Mouse (Mus musculus) limb, embryonic 13.5 days (tissue): ENCODE results near the gene Nup35. TPM values are rescaled to one million over a fixed set of nuclear protein-coding genes. Genes with fewer than 3 reads are reported as not detected.
A peak's percentile ranks its signal among the peaks of the same experiment; 100 is the strongest.

ENCODE experiments used
- ATAC-seq: fragments of 200-750 bp; cut with Nextera tagmentation; 2 replicates; pipeline ENCODE4 v1.8.0; 2017; ENCODE audit warnings: low read depth, moderate number of reproducible peaks, moderate TSS enrichment; ENCODE audit not compliant: low FRiP score
- H3K27ac ChIP-seq: fragments of 300-500 bp; sonication (generic); 2 replicates; pipeline ENCODE4 v1.5.1; 2015; ENCODE audit warnings: inconsistent platforms, mild to moderate bottlenecking, moderate library complexity
- H3K27me3 ChIP-seq: fragments of 300-500 bp; sonication (generic); 2 replicates; pipeline ENCODE4 v1.6.1; 2015; ENCODE audit warnings: mild to moderate bottlenecking, inconsistent platforms
- H3K36me3 ChIP-seq: fragments of 300-500 bp; sonication (generic); 2 replicates; pipeline ENCODE4 v1.6.1; 2015; ENCODE audit warnings: inconsistent platforms, mild to moderate bottlenecking, moderate library complexity
- H3K4me1 ChIP-seq: fragments of 300-500 bp; sonication (generic); 2 replicates; pipeline ENCODE4 v1.6.1; 2015; ENCODE audit warnings: inconsistent platforms
- H3K4me2 ChIP-seq: fragments of 300-500 bp; sonication (generic); replicated peaks from 2 replicates; pipeline ENCODE4 v1.6.1; 2015; ENCODE audit warnings: inconsistent platforms, mild to moderate bottlenecking, moderate library complexity
- H3K4me3 ChIP-seq: fragments of 300-500 bp; sonication (generic); 2 replicates; pipeline ENCODE4 v1.5.1; 2015; ENCODE audit warnings: moderate library complexity, mild to moderate bottlenecking, inconsistent platforms
- H3K9ac ChIP-seq: fragments of 300-500 bp; sonication (generic); 2 replicates; pipeline ENCODE4 v1.6.1; 2015; ENCODE audit warnings: mild to moderate bottlenecking, inconsistent platforms
- H3K9me3 ChIP-seq: fragments of 300-500 bp; sonication (generic); 2 replicates; pipeline ENCODE4 v1.6.1; 2016; ENCODE audit warnings: inconsistent platforms
- WGBS: fragments of 180-500 bp; shearing (Covaris S2); methylation state at CpG from one replicate; pipeline ENCODE4 v1.1.7; 2015; 5-methylcytosine and 5-hydroxymethylcytosine counted together
- polyA plus RNA-seq: library from polyadenylated mRNA; unstranded; fragments of >200 nt; fragmentation: Nextera tagmentation; extraction: Ambion mirVana; gene quantifications from 2 replicates; pipeline ENCODE4 v1.2.1, GENCODE M21; 2015

The Nup35 gene
- polyA plus RNA-seq, 1 experiment from 2014 or later, result 51.8 TPM

- Histone ChIP-seq H3K36me3 (no peaks in the 10 kb centered on the region), H3K9ac (no peak overlapping the region), H3K27me3 (no peaks in the 10 kb centered on the region), H3K9me3 (no peaks in the 10 kb centered on the region), H3K4me2 (no peak overlapping the region), H3K4me3 (no peak overlapping the region), H3K4me1 (0 out of 2 replicates have a peak, but pooled peaks cover 6% of the 10 kb centered on the region), H3K27ac (no peak overlapping the region)
- ATAC-seq, result no peak
Observed at GRCm38 (mm10) chr2:80600611-80601010, 16.4 kb upstream of the Nup35 start.

GRCm38 (mm10) chr2:80602756-80603155 lies 14.3 kb upstream of the Nup35 start:
- 89% methylated on average over 13 of the region's 13 CpGs for WGBS
- ATAC-seq, result no peak
- no peak overlapping the region for H3K9ac ChIP-seq
- no peak overlapping the region for H3K4me2 ChIP-seq
- no peak overlapping the region for H3K27ac ChIP-seq
- H3K4me1 ChIP-seq, result 0 out of 2 replicates have a peak, but pooled peaks cover 6% of the 10 kb centered on the region
- no peaks in the 10 kb centered on the region for H3K9me3 ChIP-seq
- H3K4me3 ChIP-seq, result no peak overlapping the region
- H3K36me3 ChIP-seq, result no peaks in the 10 kb centered on the region
- no peaks in the 10 kb centered on the region for H3K27me3 ChIP-seq

GRCm38 (mm10) chr2:80603771-80604426 lies 13.1 kb upstream of the Nup35 start:
- 67% methylated on average over 19 of the region's 19 CpGs for WGBS
- no peaks in the 10 kb centered on the region for H3K9me3 ChIP-seq

GRCm38 (mm10) chr2:80612286-80612685 lies 4.8 kb upstream of the Nup35 start:
- H3K27me3 ChIP-seq, result no peaks in the 10 kb centered on the region

More at GRCm38 (mm10) chr2:80603771-80604426, 13.1 kb upstream of the Nup35 start:
- Histone ChIP-seq H3K4me2 (no peak overlapping the region), H3K36me3 (no peaks in the 10 kb centered on the region), H3K4me3 (no peak overlapping the region), H3K27ac (no peak overlapping the region), H3K9ac (no peak overlapping the region), H3K27me3 (no peaks in the 10 kb centered on the region), H3K4me1 (0 out of 2 replicates have a peak, but pooled peaks cover 6% of the 10 kb centered on the region)
- no peak for ATAC-seq

GRCm38 (mm10) chr2:80612796-80613195 lies 4.2 kb upstream of the Nup35 start:
- Histone ChIP-seq H3K27me3 (no peaks in the 10 kb centered on the region), H3K4me2 (no peak overlapping the region), H3K4me3 (no peak overlapping the region), H3K36me3 (no peaks in the 10 kb centered on the region), H3K9me3 (no peaks in the 10 kb centered on the region), H3K9ac (no peak overlapping the region), H3K4me1 (peaks cover 4% of the 10 kb centered on the region), H3K27ac (no peak overlapping the region)
- no peak for ATAC-seq
- WGBS, result 80% methylated on average over 2 of the region's 2 CpGs

More at GRCm38 (mm10) chr2:80612286-80612685, 4.8 kb upstream of the Nup35 start:
- WGBS, result 65% methylated on average over 1 of the region's 1 CpGs
- Histone ChIP-seq H3K4me3 (no peak overlapping the region), H3K36me3 (no peaks in the 10 kb centered on the region), H3K4me1 (no peaks in the 10 kb centered on the region), H3K4me2 (no peak overlapping the region), H3K9ac (no peak overlapping the region), H3K9me3 (no peaks in the 10 kb centered on the region), H3K27ac (no peak overlapping the region)
- ATAC-seq, result no peak

GRCm38 (mm10) chr2:80618991-80619390 lies 2.0 kb downstream of the Nup35 start:
- Histone ChIP-seq H3K27me3 (no peaks in the 10 kb centered on the region), H3K36me3 (peaks cover 14% of the 10 kb centered on the region; the same call in 1 of the 2 replicates), H3K27ac (no peak overlapping the region), H3K4me2 (no peak overlapping the region), H3K4me3 (no peak overlapping the region), H3K4me1 (peaks cover 11% of the 10 kb centered on the region), H3K9ac (no peak overlapping the region), H3K9me3 (no peaks in the 10 kb centered on the region)
- 85% methylated on average over 3 of the region's 3 CpGs for WGBS
- ATAC-seq, result no peak

GRCm38 (mm10) chr2:80621921-80622320 lies 4.9 kb downstream of the Nup35 start:
- no peak for ATAC-seq
- Histone ChIP-seq H3K4me2 (no peak overlapping the region), H3K9ac (no peak overlapping the region), H3K27ac (no peak overlapping the region), H3K4me3 (no peak overlapping the region), H3K27me3 (no peaks in the 10 kb centered on the region), H3K36me3 (peaks cover 36% of the 10 kb centered on the region), H3K4me1 (peaks cover 11% of the 10 kb centered on the region), H3K9me3 (no peaks in the 10 kb centered on the region)
- 88% methylated on average over 3 of the region's 3 CpGs for WGBS

GRCm38 (mm10) chr2:80624523-80624922 lies 7.5 kb downstream of the Nup35 start:
- Histone ChIP-seq H3K27me3 (no peaks in the 10 kb centered on the region), H3K9ac (no peak overlapping the region), H3K36me3 (peaks cover 42% of the 10 kb centered on the region), H3K9me3 (no peaks in the 10 kb centered on the region), H3K4me1 (no peaks in the 10 kb centered on the region), H3K4me2 (no peak overlapping the region), H3K27ac (no peak overlapping the region), H3K4me3 (no peak overlapping the region)
- no peak for ATAC-seq
- 95% methylated on average over 4 of the region's 4 CpGs for WGBS

GRCm38 (mm10) chr2:80632336-80633026 lies 15.4 kb downstream of the Nup35 start:
- H3K9me3 ChIP-seq, result no peaks in the 10 kb centered on the region
- no peaks in the 10 kb centered on the region for H3K27me3 ChIP-seq
- H3K27ac ChIP-seq, result no peak overlapping the region
- H3K36me3 ChIP-seq, result peaks cover 11% of the 10 kb centered on the region
- 90% methylated on average over 13 of the region's 13 CpGs for WGBS
- no peak for ATAC-seq
- no peaks in the 10 kb centered on the region for H3K4me1 ChIP-seq
- no peak overlapping the region for H3K9ac ChIP-seq
- no peak overlapping the region for H3K4me2 ChIP-seq
- H3K4me3 ChIP-seq, result no peak overlapping the region

GRCm38 (mm10) chr2:80638364-80639241 lies 21.6 kb downstream of the Nup35 start:
- Histone ChIP-seq H3K4me2 (peak overlapping the region; percentile 71), H3K4me1 (peaks cover 5% of the 10 kb centered on the region), H3K27me3 (no peaks in the 10 kb centered on the region), H3K27ac (peak overlapping the region; percentile 74), H3K4me3 (peak overlapping the region; percentile 88), H3K9ac (peak overlapping the region; percentile 81), H3K36me3 (peaks cover 9% of the 10 kb centered on the region), H3K9me3 (no peaks in the 10 kb centered on the region)
- peak; percentile 99 for ATAC-seq
- WGBS, result under 1% methylated on average over 45 of the region's 45 CpGs

GRCm38 (mm10) chr2:80639398-80639797 lies 22.4 kb downstream of the Nup35 start:
- Histone ChIP-seq H3K4me3 (peak overlapping the region; percentile 88), H3K27me3 (no peaks in the 10 kb centered on the region), H3K9ac (peak overlapping the region; percentile 81), H3K27ac (no peak overlapping the region), H3K4me2 (peak overlapping the region; percentile 71), H3K4me1 (peaks cover 5% of the 10 kb centered on the region), H3K9me3 (no peaks in the 10 kb centered on the region), H3K36me3 (peaks cover 17% of the 10 kb centered on the region)
- 13% methylated on average over 8 of the region's 8 CpGs for WGBS
- ATAC-seq, result no peak

GRCm38 (mm10) chr2:80639864-80640263 lies 22.8 kb downstream of the Nup35 start:
- H3K27ac ChIP-seq, result no peak overlapping the region
- ATAC-seq, result no peak
- peaks cover 5% of the 10 kb centered on the region for H3K4me1 ChIP-seq
- H3K9me3 ChIP-seq, result no peaks in the 10 kb centered on the region
- H3K4me3 ChIP-seq, result peak overlapping the region; percentile 88
- H3K36me3 ChIP-seq, result peaks cover 19% of the 10 kb centered on the region
- no peak overlapping the region for H3K9ac ChIP-seq
- H3K27me3 ChIP-seq, result no peaks in the 10 kb centered on the region
- 53% methylated on average over 3 of the region's 3 CpGs for WGBS
- peak overlapping the region; percentile 71 for H3K4me2 ChIP-seq
